Mouse (Mus musculus): Measurements from ENCODE around the gene Dlgap4. TPM values are rescaled to one million over a fixed set of nuclear protein-coding genes. Genes with fewer than 3 reads are reported as not detected.

The Dlgap4 gene
- polyA plus RNA-seq, 1 experiment from 2014 or later, result 197 TPM

DNA sequence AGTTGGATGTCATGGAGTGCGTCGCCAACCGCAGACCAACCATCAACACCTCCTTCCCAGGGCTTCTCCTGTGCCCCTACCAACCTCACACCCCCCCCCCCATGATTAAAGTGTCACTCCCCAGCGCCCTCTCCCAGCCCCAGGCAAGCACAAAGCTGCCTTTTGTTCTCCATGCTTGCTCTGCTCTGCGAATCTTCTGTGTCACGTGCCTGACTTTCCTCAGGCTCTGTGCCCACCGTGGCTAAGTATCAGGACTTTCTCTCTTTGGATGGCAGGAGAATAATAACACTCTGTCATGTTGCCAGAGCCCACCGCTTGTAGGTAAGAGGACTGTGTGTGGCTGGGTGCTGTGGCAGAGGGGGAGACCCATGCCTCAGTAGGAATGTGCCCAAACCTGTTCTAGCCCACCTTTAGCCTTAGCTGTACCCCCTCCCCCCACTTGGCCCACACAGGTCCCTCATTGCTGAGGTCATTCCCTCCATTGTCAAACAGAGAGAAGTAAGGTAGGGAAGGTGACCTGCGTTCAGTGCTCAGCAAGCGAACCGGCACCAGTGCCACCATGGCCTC, 79.8 kb downstream of the Dlgap4 start:
- Histone ChIP-seq H3K27ac (peak overlapping the region; percentile 45; the same call in 1 of the 2 replicates), H3K4me1 (replicated peaks) (peaks cover 60% of the 10 kb centered on the region), H3K27me3 (ENCODE audit: insufficient read depth, poor library complexity, severe bottlenecking) (peaks cover 17% of the 10 kb centered on the region), H3K9me3 (no peaks in the 10 kb centered on the region), H3K4me3 (no peak overlapping the region), H3K36me3 (no peaks in the 10 kb centered on the region)
- 59% methylated on average over 11 of the region's 11 CpGs for WGBS
- no peak for DNase-seq (ENCODE audit: low spot score)

DNA sequence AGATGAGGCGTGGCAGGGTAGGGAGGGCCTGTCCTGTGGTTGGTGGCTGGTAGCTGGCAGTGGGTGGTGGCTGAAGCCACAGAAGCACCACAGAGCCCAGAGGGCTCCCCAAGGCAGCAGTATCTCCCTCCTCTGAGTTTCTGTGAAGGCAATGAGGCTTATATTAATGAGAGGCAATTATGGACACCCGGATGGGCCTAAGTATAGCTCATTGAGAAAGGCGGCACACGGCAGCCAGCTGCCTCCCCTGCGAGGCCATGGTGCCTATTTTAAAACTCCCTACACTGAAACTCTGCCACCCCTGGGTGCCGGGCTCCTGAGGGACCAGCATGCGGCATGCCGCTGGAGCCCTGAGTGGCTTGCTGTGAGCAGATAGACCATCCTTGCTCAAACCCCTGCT, 83.8 kb downstream of the Dlgap4 start:
- 76% methylated on average over 8 of the region's 8 CpGs for WGBS
- no peak overlapping the region for H3K27ac ChIP-seq
- no peak for DNase-seq (ENCODE audit: low spot score)
- H3K4me3 ChIP-seq, result no peak overlapping the region
- H3K27me3 ChIP-seq (ENCODE audit: insufficient read depth, poor library complexity, severe bottlenecking), result no peaks in the 10 kb centered on the region; the same call in 1 of the 2 replicates
- no peaks in the 10 kb centered on the region for H3K36me3 ChIP-seq
- peaks cover 55% of the 10 kb centered on the region for H3K4me1 ChIP-seq (replicated peaks)
- no peaks in the 10 kb centered on the region for H3K9me3 ChIP-seq

DNA sequence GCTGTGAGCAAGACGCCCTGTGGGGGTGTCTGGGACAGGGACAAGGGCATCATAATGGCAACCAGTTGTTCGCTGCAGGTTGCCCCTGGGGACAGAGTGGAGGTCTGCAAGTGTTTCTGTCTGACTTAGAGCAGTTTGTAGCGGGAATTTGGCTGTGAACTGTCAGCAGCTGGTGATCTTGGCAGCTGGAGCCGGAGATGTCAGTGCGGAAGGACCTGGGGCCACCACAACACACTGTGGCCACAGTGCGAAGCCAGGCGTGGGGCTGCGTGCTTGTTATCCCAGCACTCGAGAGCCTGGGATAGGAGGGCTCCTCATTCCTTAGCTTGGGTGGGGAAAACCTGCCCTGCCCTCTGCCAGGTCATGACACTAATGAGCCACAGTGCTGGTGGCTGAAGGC, 84.7 kb downstream of the Dlgap4 start:
- Histone ChIP-seq H3K27me3 (ENCODE audit: insufficient read depth, poor library complexity, severe bottlenecking) (peaks cover 4% of the 10 kb centered on the region), H3K27ac (peak overlapping the region; percentile 5; the same call in 1 of the 2 replicates), H3K4me3 (no peak overlapping the region), H3K9me3 (no peaks in the 10 kb centered on the region), H3K4me1 (replicated peaks) (peaks cover 53% of the 10 kb centered on the region), H3K36me3 (no peaks in the 10 kb centered on the region)
- WGBS, result 78% methylated on average over 9 of the region's 9 CpGs
- DNase-seq (ENCODE audit: low spot score), result no peak

DNA sequence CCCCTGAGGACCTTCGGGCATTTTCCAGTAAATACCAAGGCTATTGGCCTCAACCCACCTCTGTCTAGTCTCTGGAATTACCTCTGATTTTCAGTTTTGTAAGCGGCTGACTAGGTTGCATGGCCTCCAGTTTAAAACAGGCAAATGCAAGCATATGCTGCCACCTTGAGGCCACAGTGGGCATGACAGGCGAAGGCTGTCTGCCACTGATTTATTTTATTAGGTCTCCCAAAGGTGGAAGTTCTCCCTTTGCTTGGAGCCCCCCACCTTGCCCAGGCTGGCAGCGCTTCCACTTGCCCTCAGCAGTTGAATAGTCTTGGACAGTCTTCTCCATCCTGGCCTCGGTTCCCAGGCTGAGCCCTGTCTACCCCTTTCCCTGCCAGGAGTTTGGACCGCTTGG, 92.0 kb downstream of the Dlgap4 start:
- no peaks in the 10 kb centered on the region for H3K36me3 ChIP-seq
- 22% methylated on average over 6 of the region's 6 CpGs for WGBS
- H3K27me3 ChIP-seq (ENCODE audit: insufficient read depth, poor library complexity, severe bottlenecking), result peaks cover 15% of the 10 kb centered on the region; the same call in 1 of the 2 replicates
- H3K4me1 ChIP-seq (replicated peaks), result peaks cover 9% of the 10 kb centered on the region
- H3K9me3 ChIP-seq, result no peaks in the 10 kb centered on the region
- no peak overlapping the region for H3K4me3 ChIP-seq
- DNase-seq (ENCODE audit: low spot score), result peak; percentile 88
- H3K27ac ChIP-seq, result no peak overlapping the region

DNA sequence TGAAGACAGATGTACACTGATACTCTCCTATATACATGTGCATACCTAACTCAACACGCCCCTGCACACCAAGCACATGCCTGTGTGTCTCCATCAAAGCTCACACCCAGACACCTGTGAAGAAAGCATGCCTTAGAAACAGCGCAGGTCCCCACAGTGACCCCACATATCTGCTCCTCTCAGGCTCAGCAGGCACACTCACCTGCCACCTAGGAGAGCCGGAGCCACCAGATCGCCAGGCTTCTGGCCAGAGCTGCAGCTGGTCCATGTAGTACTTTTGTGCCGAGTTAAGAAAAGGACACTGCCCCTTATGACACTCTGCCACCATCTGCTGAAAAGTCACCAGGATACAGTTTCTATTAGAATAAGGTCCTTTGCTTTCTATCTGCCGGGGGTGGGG, 103.2 kb downstream of the Dlgap4 start:
- Histone ChIP-seq H3K9me3 (no peaks in the 10 kb centered on the region), H3K4me3 (peak overlapping the region; percentile 34; the same call in 1 of the 2 replicates), H3K27ac (no peak overlapping the region), H3K4me1 (replicated peaks) (peaks cover 41% of the 10 kb centered on the region), H3K36me3 (no peaks in the 10 kb centered on the region), H3K27me3 (ENCODE audit: insufficient read depth, poor library complexity, severe bottlenecking) (no peaks in the 10 kb centered on the region)
- 68% methylated on average over 6 of the region's 6 CpGs for WGBS
- DNase-seq (ENCODE audit: low spot score), result no peak

DNA sequence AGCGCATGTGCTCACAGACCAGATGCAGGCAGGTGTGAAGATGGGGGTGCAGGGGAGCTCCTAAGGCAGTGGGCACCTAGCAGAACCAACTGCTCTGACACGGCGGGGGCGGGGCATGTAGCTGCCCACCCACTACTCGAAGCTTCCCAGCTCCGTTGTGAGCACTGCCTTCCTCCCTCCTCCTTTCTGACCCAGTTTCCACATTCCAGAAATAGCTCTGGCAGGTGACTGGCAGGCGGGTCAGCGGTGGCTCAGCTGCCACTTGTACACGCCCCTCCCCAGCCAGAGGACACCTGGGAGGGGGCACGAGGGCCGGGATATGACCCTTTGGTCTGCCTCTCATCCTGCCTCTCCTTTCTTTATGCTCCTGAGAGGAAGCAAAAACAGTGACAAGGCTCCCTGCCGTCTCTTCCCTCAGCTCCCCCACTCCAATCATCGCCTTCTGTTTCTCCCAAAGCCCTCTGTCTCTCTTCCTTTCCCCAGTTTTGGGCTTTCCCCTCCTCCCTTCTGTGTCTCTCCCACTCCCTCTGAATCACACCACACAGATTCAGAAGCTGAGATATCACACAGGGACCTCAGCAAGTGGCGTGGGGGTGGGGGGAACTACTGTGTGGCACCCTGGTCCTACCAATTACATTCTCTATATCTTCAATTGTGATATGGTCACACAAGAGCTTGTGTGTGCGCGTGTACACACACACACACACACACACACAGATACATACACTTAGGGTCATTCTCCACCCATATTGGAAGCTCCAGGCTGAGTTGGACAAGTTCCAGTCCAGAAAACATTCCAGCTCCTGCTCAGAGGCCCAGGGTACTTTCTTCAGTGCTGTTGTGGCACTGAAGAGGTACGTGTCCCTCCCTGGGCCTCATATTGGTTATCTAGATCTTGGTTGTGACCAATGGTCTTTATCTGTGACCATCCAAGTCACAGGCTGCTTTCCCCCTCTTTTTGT, 104.1 kb downstream of the Dlgap4 start:
- no peaks in the 10 kb centered on the region for H3K9me3 ChIP-seq
- peaks cover 50% of the 10 kb centered on the region for H3K4me1 ChIP-seq (replicated peaks)
- H3K27me3 ChIP-seq (ENCODE audit: insufficient read depth, poor library complexity, severe bottlenecking), result no peaks in the 10 kb centered on the region
- H3K4me3 ChIP-seq, result peak overlapping the region; percentile 34
- DNase-seq (ENCODE audit: low spot score), result peak; percentile 50
- peak overlapping the region; percentile 73 for H3K27ac ChIP-seq
- whole genome bisulfite sequencing, result 20% methylated on average over 17 of the region's 17 CpGs
- no peaks in the 10 kb centered on the region for H3K36me3 ChIP-seq

DNA sequence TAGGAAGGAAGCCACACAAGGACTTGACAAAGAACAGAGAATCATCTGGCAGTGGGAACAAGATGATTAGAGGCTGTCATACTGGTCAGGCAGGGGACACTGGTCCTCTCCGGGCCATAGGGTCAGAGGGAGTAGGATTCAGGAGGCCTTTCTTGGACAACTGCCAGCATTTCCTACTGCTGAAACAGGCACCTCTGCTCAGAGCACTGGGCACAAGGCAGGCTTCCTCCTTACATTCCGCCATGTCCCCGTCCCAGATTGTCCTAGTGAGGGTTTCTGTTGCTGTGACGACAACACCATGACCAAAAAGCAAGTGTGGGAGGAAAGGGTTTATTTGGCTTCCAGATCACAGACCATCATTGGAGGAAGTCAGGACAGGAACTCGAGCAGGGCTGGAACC, 105.3 kb downstream of the Dlgap4 start:
- H3K4me1 ChIP-seq (replicated peaks), result peaks cover 58% of the 10 kb centered on the region
- no peak for DNase-seq (ENCODE audit: low spot score)
- H3K36me3 ChIP-seq, result no peaks in the 10 kb centered on the region
- H3K4me3 ChIP-seq, result no peak overlapping the region
- no peaks in the 10 kb centered on the region for H3K9me3 ChIP-seq
- H3K27me3 ChIP-seq (ENCODE audit: insufficient read depth, poor library complexity, severe bottlenecking), result no peaks in the 10 kb centered on the region
- H3K27ac ChIP-seq, result peak overlapping the region; percentile 19; the same call in 1 of the 2 replicates
- WGBS, result 75% methylated on average over 5 of the region's 5 CpGs

DNA sequence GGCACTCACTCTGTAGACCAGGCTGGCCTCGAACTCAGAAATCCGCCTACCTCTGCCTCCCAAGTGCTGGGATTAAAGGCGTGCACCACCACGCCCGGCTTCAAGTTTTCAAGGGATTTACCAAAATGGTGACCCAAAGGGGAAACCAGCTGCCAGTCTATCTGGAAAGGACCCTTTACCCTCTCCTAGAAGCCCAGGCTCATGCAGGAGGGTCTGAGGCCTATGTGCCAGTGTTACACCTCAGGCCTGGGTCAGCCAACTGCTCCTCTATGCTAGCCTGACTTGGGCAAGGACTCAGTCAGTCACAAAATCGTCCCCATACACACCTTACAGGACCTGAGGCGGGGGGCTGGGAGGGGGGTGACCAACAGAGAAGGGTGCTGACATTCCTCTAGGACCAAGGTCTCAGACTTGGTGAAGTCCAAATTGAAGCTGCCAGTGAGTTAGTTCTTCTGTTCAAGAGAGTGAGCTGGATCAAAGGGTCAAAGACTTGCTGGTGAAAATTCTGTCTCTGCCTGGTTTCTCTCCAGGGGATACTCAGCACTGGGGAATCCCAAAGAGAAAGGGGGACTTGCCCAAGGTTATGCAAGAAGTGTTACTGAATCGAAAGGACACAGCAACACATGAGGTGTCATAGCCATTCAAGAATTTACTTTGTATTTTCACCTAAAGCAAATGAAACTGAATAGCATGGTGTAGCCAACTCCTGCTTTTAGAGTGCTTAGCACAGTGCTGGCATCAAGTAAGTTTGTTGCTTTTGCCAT, 106.2 kb downstream of the Dlgap4 start:
- H3K27ac ChIP-seq, result peak overlapping the region; percentile 99

DNA sequence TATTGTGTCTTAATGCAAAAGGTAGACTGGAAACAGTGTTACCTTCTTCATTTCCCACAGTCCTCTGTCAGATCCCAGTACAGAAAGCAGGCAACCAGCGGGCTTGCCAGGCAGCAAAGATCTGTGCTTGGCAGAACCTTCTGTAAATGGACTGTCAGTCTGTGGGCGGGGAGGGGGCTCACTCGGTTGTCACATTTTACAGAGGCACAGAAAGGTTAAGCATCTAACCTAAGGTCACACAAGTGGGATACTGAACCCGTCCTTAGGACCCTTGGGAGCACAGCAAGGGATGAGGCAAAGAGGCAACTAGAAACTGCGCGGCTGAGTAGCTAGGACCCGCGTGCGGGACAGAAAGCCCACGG, 106.8 kb downstream of the Dlgap4 start:
- H3K9me3 ChIP-seq, result no peaks in the 10 kb centered on the region
- 3% methylated on average over 10 of the region's 10 CpGs for WGBS
- H3K27ac ChIP-seq, result peak overlapping the region; percentile 99
- H3K4me1 ChIP-seq (replicated peaks), result peaks cover 73% of the 10 kb centered on the region
- H3K27me3 ChIP-seq (ENCODE audit: insufficient read depth, poor library complexity, severe bottlenecking), result no peaks in the 10 kb centered on the region
- peak overlapping the region; percentile 91 for H3K4me3 ChIP-seq
- no peak for DNase-seq (ENCODE audit: low spot score)
- H3K36me3 ChIP-seq, result peaks cover 7% of the 10 kb centered on the region; the same call in 1 of the 2 replicates

More for the DNA sequence above, 106.2 kb downstream of the Dlgap4 start:
- Histone ChIP-seq H3K36me3 (peaks cover 2% of the 10 kb centered on the region; the same call in 1 of the 2 replicates), H3K4me3 (peak overlapping the region; percentile 91), H3K9me3 (no peaks in the 10 kb centered on the region), H3K27me3 (ENCODE audit: insufficient read depth, poor library complexity, severe bottlenecking) (no peaks in the 10 kb centered on the region), H3K4me1 (replicated peaks) (peaks cover 68% of the 10 kb centered on the region)
- whole genome bisulfite sequencing, result 85% methylated on average over 8 of the region's 8 CpGs
- DNase-seq (ENCODE audit: low spot score), result no peak

DNA sequence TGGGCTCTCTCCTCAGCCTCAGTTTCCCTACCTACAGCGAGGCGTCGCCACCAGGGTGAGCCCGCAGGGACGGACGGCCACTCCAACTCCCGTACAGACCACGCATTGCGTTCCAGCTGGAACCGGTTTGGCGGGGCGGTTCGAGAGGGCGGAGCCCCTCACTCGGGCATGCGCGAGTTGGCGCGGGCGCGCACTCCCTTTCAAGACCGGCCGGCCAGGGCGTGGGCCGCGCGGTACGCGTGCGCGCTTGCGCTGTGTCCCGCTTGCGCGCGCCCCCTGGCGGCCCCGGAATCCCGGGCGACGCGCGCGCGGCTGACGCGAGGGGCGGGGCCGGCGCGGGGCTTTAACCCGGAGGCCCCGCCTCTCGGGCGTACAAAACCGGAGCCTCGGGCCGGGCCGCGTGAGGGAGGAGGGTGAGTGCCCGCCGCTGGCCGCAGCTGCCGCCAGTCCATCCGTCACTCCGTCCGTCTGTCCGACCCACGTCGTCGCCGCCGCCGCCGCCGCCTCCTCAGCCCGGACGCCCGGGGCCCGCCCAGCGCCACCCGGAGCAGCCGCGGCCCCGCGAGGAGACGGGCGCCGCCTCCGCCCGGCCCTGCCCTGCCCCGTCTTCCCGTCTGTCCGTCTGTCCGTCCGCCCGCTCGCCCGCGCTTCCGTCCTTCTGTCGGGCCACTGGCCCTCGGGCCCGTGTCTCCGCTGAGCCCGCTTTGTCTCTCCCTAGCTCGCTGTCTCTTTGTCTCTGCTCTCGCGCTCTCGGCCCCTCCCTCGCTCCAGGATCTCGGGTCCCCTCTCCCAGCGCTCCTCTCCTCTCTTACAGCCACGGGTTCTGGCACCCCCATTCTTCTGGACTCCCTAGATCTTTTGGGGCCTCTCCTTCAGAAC, 107.4 kb downstream of the Dlgap4 start:
- H3K9me3 ChIP-seq, result no peaks in the 10 kb centered on the region
- WGBS, result under 1% methylated on average over 114 of the region's 114 CpGs
- DNase-seq (ENCODE audit: low spot score), result peak; percentile 96
- peak overlapping the region; percentile 91 for H3K4me3 ChIP-seq
- peaks cover 79% of the 10 kb centered on the region for H3K4me1 ChIP-seq (replicated peaks)
- H3K27me3 ChIP-seq (ENCODE audit: insufficient read depth, poor library complexity, severe bottlenecking), result no peaks in the 10 kb centered on the region
- H3K36me3 ChIP-seq, result peaks cover 7% of the 10 kb centered on the region; the same call in 1 of the 2 replicates
- H3K27ac ChIP-seq, result peak overlapping the region; percentile 99

DNA sequence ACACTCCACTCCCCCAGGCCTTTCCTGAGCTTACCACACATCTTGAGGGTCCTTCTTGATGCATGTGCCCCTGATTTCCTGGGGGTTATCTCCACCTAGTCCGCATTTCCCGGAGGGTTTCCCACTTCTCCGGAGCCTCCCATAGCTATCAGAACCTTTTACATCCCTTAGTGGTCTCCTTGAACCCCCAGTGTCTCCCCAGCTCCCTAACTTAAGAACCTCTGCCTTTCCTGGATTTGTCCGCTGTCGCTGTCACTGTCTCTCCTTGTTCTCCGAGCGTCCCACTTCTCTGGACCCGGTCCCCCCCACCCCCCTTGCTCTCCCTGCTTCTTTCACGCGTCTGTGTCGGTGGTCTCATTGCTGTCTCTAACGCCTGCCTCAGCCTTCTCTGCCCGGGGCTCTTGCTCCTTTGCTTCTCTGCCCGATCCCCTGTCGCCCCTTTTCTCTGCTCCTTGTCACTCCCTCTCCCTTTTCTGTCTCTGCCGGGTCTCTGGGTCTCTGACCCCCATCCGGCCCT, 108.1 kb downstream of the Dlgap4 start:
- DNase-seq (ENCODE audit: low spot score), result no peak
- under 1% methylated on average over 17 of the region's 17 CpGs for WGBS
- Histone ChIP-seq H3K27me3 (ENCODE audit: insufficient read depth, poor library complexity, severe bottlenecking) (no peaks in the 10 kb centered on the region), H3K4me3 (peak overlapping the region; percentile 91), H3K27ac (peak overlapping the region; percentile 99), H3K4me1 (replicated peaks) (peaks cover 86% of the 10 kb centered on the region), H3K36me3 (peaks cover 7% of the 10 kb centered on the region; the same call in 1 of the 2 replicates), H3K9me3 (no peaks in the 10 kb centered on the region)
